Mouse (Mus musculus): Measurements from ENCODE around the gene Sdf4. TPM values are rescaled to one million over a fixed set of nuclear protein-coding genes. Genes with fewer than 3 reads are reported as not detected.

Sdf4 gene
- polyA plus RNA-seq (2021; fragmentation: Nextera tagmentation), result 149 and 160 TPM in 2 replicates
- long read RNA-seq, experiment 1, full-length matches to known transcripts, result 266 of 323 reads
- long read RNA-seq, experiment 1, partial matches to known transcripts, result 34 of 323 reads
- long read RNA-seq, experiment 1, other reads (novel, unspliced or antisense), result 23 of 323 reads
- long read RNA-seq, experiment 2, full-length matches to known transcripts, result 788 of 837 reads
- long read RNA-seq, experiment 2, partial matches to known transcripts, result 35 of 837 reads
- long read RNA-seq, experiment 2, other reads (novel, unspliced or antisense), result 14 of 837 reads

GRCm38 (mm10) chr4:155992241-155992905 is at the start of gene Sdf4, which contains the start of gene B3galt6:
Gene Sdf4, plus strand, starts transcription at chr4:155992872.
Gene B3galt6, minus strand, starts transcription at chr4:155992649.

GRCm38 (mm10) chr4:155943534-155944249 is 49.0 kb upstream of the Sdf4 start, which contains the start of gene Ube2j2:
Gene Ube2j2, plus strand, starts transcription at chr4:155943831.

DNA sequence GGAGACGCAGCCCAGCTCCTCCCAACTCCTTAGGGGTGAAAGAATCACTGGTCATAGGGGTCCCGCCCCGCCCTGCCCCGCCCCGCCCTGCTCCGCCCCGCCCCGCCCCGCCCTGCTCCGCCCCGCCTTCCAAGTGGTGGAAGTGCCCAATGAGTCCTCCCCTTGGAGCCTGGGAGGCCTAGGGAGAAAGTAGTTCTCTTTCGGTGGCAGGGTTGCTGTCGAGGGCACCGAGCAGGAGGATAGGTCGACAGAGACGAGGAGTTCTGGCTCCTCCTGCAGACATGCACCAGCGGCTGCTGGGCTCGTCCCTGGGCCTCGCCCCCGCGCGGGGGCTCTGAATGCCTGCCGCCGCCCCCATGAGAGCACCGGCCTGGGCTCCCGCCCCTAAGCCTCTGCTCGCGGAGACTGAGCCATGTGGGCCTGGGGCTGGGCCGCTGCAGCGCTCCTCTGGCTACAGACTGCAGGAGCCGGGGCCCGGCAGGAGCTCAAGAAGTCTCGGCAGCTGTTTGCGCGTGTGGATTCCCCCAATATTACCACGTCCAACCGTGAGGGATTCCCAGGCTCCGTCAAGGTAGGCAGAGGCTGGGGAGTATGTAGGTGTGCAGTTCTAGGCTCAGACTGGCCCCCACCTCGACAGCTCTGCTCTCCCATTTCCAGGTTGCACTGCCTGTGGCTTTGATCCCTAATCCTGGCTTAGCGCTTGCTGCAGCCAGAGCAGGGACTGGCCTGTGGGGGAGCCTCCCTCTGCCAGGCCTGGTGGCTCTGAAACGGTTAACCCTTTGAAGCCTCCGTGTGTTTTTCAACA is 30.3 kb upstream of the Sdf4 start, which contains the start of gene C1qtnf12:
C1qtnf12 (plus strand) TSS at position 152 of the 805 bp plus-strand sequence.

GRCm38 (mm10) chr4:156013637-156014036 is 21.0 kb downstream of the Sdf4 start, which contains the start of gene Tnfrsf4:
Gene Tnfrsf4, plus strand, starts transcription at chr4:156013843.

GRCm38 (mm10) chr4:156026013-156026412 is 33.3 kb downstream of the Sdf4 start, which contains the start of gene Tnfrsf18:
Gene Tnfrsf18, plus strand, starts transcription at chr4:156026164.

GRCm38 (mm10) chr4:156059261-156059660 is 66.6 kb downstream of the Sdf4 start, which contains the start of gene Ttll10:
Gene Ttll10, minus strand, starts transcription at chr4:156059414.

Small RNAs within 50 kb of the gene (microRNA-seq; reads per million reads assigned to microRNA genes)
- gene Mir200a (20.0 reads per million, percentile 41 among the genes with 10 or more reads in this experiment), gene Mir200b (373 reads per million, percentile 72 among the genes with 10 or more reads in this experiment), gene Mir429 (174 reads per million, percentile 64 among the genes with 10 or more reads in this experiment)

Other genes starting within 250 kb of the Sdf4 start
- gene Atad3a, start 231.8 kb upstream of the Sdf4 start, polyA plus RNA-seq (2021; fragmentation: Nextera tagmentation), result 28.5 and 32.9 TPM in 2 replicates
- 14.0 and 15.3 TPM in 2 replicates for gene Vwa1, start 218.2 kb upstream of the Sdf4 start, polyA plus RNA-seq (2021; fragmentation: Nextera tagmentation)
- 10.0 and 10.7 TPM in 2 replicates for gene Tmem88b, start 207.0 kb upstream of the Sdf4 start, polyA plus RNA-seq (2021; fragmentation: Nextera tagmentation)
- 0.19 TPM in 1 of 2 replicates, not detected in the other for gene Ankrd65, start 202.4 kb upstream of the Sdf4 start, polyA plus RNA-seq (2021; fragmentation: Nextera tagmentation)
- gene Mrpl20, start 190.0 kb upstream of the Sdf4 start, polyA plus RNA-seq (2021; fragmentation: Nextera tagmentation), result 367 and 368 TPM in 2 replicates
- 23.5 and 25.2 TPM in 2 replicates for gene Ccnl2, start 180.4 kb upstream of the Sdf4 start, polyA plus RNA-seq (2021; fragmentation: Nextera tagmentation)
- gene Aurkaip1, start 161.6 kb upstream of the Sdf4 start, polyA plus RNA-seq (2021; fragmentation: Nextera tagmentation), result 269 and 273 TPM in 2 replicates
- gene Mxra8, start 153.2 kb upstream of the Sdf4 start, polyA plus RNA-seq (2021; fragmentation: Nextera tagmentation), result 6.7 and 11.4 TPM in 2 replicates
- gene Dvl1, start 145.5 kb upstream of the Sdf4 start, polyA plus RNA-seq (2021; fragmentation: Nextera tagmentation), result 4.7 TPM in 2 replicates
- 0.05 and 0.08 TPM in 2 replicates for gene Tas1r3, start 129.5 kb upstream of the Sdf4 start, polyA plus RNA-seq (2021; fragmentation: Nextera tagmentation)
- gene Cptp, start 123.4 kb upstream of the Sdf4 start, polyA plus RNA-seq (2021; fragmentation: Nextera tagmentation), result 14.0 and 15.0 TPM in 2 replicates
- 35.4 and 38.5 TPM in 2 replicates for gene Ints11, start 123.3 kb upstream of the Sdf4 start, polyA plus RNA-seq (2021; fragmentation: Nextera tagmentation)
- 45.2 and 57.4 TPM in 2 replicates for gene Pusl1, start 101.1 kb upstream of the Sdf4 start, polyA plus RNA-seq (2021; fragmentation: Nextera tagmentation)
- gene Acap3, start 101.0 kb upstream of the Sdf4 start, polyA plus RNA-seq (2021; fragmentation: Nextera tagmentation), result 25.0 and 25.7 TPM in 2 replicates
- gene Ube2j2, start 49.0 kb upstream of the Sdf4 start, polyA plus RNA-seq (2021; fragmentation: Nextera tagmentation), result 39.1 and 45.7 TPM in 2 replicates
- gene C1qtnf12, start 30.6 kb upstream of the Sdf4 start, polyA plus RNA-seq (2021; fragmentation: Nextera tagmentation), result 24.1 and 39.1 TPM in 2 replicates
- gene B3galt6, start 223 bp upstream of the Sdf4 start, polyA plus RNA-seq (2021; fragmentation: Nextera tagmentation), result 22.8 and 23.7 TPM in 2 replicates
- not detected in 2 replicates for gene Tnfrsf4, start 21.0 kb downstream of the Sdf4 start, polyA plus RNA-seq (2021; fragmentation: Nextera tagmentation)
- gene Tnfrsf18, start 33.3 kb downstream of the Sdf4 start, polyA plus RNA-seq (2021; fragmentation: Nextera tagmentation), result 0.21 and 0.23 TPM in 2 replicates
- 0.19 and 0.30 TPM in 2 replicates for gene Ttll10, start 66.5 kb downstream of the Sdf4 start, polyA plus RNA-seq (2021; fragmentation: Nextera tagmentation)
- gene 9430015G10Rik, start 117.1 kb downstream of the Sdf4 start, polyA plus RNA-seq (2021; fragmentation: Nextera tagmentation), result 5.7 and 6.6 TPM in 2 replicates
- gene Rnf223, start 137.6 kb downstream of the Sdf4 start, polyA plus RNA-seq (2021; fragmentation: Nextera tagmentation), result 0.08 TPM in 1 of 2 replicates, not detected in the other
- gene Agrn, start 204.6 kb downstream of the Sdf4 start, polyA plus RNA-seq (2021; fragmentation: Nextera tagmentation), result 11.2 and 12.8 TPM in 2 replicates
- gene Isg15, start 207.9 kb downstream of the Sdf4 start, polyA plus RNA-seq (2021; fragmentation: Nextera tagmentation), result 0.65 and 1.7 TPM in 2 replicates
- gene AW011738, start 210.4 kb downstream of the Sdf4 start, polyA plus RNA-seq (2021; fragmentation: Nextera tagmentation), result 0.93 and 1.3 TPM in 2 replicates
- gene Perm1, start 223.0 kb downstream of the Sdf4 start, polyA plus RNA-seq (2021; fragmentation: Nextera tagmentation), result 0.34 and 0.39 TPM in 2 replicates
- gene Plekhn1, start 242.0 kb downstream of the Sdf4 start, polyA plus RNA-seq (2021; fragmentation: Nextera tagmentation), result 2.8 and 3.1 TPM in 2 replicates
- 7.8 and 8.0 TPM in 2 replicates for gene Noc2l, start 243.1 kb downstream of the Sdf4 start, polyA plus RNA-seq (2021; fragmentation: Nextera tagmentation)

Data from layer of hippocampus, adult 6 months (tissue).